Mouse (Mus musculus) liver, adult 10 weeks (tissue): Measurements from ENCODE around the gene Tmem175. TPM values are rescaled to one million over a fixed set of nuclear protein-coding genes. Genes with fewer than 3 reads are reported as not detected.

Experiments used
- polyA plus RNA-seq: library from polyadenylated mRNA; stranded (reverse); fragments of 350-450 nt; fragmentation: Illumina TruSeq; extraction: RNeasy Lipid Tissue Mini Kit (QIAGEN cat#74804); gene quantifications from one replicate; pipeline ENCODE4 v1.2.3, GENCODE M21; 2014; ENCODE audit warnings: low read depth, low replicate concordance

Tmem175 gene
- 6.9 TPM for polyA plus RNA-seq

GRCm38 (mm10) chr5:108629634-108630483 is at the start of gene Tmem175, which contains the start of gene Gak:
Tmem175 (plus strand) TSS chr5:108629770.
Gak (minus strand) TSS chr5:108629755.

GRCm38 (mm10) chr5:108659698-108660631 is 30.4 kb downstream of the Tmem175 start, which contains the start of gene Idua:
Idua (plus strand) TSS chr5:108660331.

DNA sequence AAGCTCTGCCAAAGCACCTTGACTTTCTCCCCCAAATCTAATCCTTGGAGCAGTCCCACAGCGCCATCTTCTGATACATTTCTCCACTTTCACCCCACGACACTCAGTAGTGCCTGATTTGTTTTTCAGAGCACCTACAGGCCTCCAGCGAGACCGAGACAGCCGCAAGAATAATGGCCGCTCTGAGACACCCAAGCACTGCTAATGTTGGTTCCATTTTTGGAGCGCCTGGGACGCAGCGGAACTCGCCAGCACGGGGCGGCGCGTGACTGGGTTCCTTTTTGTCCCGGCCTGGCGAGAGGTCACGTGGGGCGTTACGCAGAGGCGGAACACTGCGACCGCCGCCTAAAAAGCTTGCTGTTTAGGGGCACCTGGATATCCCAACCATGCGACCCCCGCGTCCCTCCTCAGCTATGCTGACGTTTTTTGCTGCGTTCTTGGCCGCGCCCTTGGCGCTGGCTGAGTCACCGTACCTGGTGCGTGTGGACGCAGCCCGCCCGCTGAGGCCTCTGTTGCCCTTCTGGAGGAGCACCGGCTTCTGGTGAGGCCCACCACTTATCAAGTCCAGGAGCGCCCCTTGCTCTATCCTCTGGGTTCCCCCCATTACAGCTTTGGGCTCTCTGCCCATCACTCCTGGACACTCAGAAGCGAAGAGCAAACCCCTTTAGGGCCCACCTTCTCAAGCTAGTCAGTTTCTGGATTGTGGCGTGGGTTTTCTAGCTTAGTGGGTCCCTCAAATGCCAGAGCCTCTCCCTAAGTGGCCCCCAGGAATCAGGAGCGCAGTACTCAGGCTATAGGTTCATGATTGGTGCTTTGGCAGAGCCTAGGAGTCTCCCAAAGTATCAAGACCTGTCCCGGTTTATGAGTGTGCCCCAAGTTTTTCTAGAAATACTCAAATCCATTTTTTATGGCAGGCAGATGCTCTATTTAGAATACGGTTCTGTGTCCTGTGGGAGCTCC is 39.7 kb downstream of the Tmem175 start, which contains the start of gene Dgkq:
Gene Dgkq (minus strand): TSS at position 696 of the 960 bp plus-strand sequence.

DNA sequence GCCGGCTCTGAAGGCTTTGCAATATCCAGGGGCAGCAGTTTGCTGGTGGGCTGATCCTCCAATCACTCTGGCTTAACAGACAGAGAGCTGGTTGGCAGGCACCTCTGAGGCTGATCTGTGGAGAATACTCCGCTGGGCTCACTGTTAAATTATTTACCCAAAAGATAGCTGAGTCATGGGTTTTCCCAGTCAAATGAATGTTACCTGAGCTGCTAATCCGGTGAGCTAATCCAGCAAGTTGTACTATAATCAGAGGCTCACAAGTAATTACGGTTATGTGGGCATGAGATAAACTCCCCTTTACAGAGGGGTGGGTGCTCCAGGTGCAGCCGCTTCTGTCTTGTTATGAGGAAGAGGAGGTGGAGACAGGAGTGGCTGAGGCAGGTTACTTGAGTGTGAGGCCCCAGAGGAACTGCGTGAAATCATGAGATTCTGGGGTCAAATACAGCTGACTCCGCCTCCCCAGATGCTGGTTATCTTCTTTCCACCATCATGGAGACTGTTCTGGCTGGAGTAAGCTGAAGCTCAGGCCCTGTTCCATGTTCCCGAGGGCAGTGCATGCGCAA is 45.8 kb downstream of the Tmem175 start, which contains the start of gene Slc26a1:
Gene Slc26a1 (minus strand): TSS at position 319 of the 566 bp plus-strand sequence.

DNA sequence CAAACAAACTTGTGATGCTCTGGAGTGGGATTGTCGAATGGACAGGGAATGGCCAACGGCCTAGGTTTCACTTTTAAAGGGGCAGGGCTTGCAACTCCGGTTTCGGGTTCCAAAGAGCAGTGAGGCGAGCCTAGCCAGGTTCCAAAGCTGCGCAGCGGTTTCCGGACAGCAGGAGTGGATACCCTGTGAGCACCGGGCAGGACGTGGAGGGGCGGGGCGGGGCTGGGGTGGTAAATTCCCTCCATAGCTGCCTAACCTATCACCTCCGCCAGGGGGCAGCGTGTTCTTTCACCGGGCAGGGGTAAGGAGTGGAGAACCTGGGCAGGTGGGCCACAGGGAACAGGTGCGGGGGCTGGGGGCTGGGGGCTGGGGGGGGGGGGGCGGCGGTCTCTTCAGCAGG is 62.7 kb downstream of the Tmem175 start, which contains the start of gene Fgfrl1:
Gene Fgfrl1 (plus strand): TSS at position 112 of the 400 bp plus-strand sequence.

Other genes with a start within 250 kb of the Tmem175 start
- gene Pde6b, start 241.4 kb upstream of the Tmem175 start, polyA plus RNA-seq = not detected
- gene Atp5k, start 195.3 kb upstream of the Tmem175 start, polyA plus RNA-seq = 154 TPM
- 0.93 TPM for gene Mfsd7a, start 180.9 kb upstream of the Tmem175 start, polyA plus RNA-seq
- 16.0 TPM for gene Pcgf3, start 168.5 kb upstream of the Tmem175 start, polyA plus RNA-seq
- gene Cplx1, start 79.7 kb upstream of the Tmem175 start, polyA plus RNA-seq = not detected
- 35.0 TPM for gene Gak, start within 50 bp of the Tmem175 start, polyA plus RNA-seq
- 3.5 TPM for gene Idua, start 30.6 kb downstream of the Tmem175 start, polyA plus RNA-seq
- 9.6 TPM for gene Dgkq, start 39.9 kb downstream of the Tmem175 start, polyA plus RNA-seq
- 29.2 TPM for gene Slc26a1, start 45.8 kb downstream of the Tmem175 start, polyA plus RNA-seq
- 4.1 TPM for gene Fgfrl1, start 62.6 kb downstream of the Tmem175 start, polyA plus RNA-seq
- not detected for gene Rnf212, start 145.2 kb downstream of the Tmem175 start, polyA plus RNA-seq
- not detected for gene Tmed11, start 165.6 kb downstream of the Tmem175 start, polyA plus RNA-seq
- gene Vmn2r8, start 179.1 kb downstream of the Tmem175 start, polyA plus RNA-seq = not detected
- not detected for gene Vmn2r9, start 222.8 kb downstream of the Tmem175 start, polyA plus RNA-seq